In the genomic region with DNA sequence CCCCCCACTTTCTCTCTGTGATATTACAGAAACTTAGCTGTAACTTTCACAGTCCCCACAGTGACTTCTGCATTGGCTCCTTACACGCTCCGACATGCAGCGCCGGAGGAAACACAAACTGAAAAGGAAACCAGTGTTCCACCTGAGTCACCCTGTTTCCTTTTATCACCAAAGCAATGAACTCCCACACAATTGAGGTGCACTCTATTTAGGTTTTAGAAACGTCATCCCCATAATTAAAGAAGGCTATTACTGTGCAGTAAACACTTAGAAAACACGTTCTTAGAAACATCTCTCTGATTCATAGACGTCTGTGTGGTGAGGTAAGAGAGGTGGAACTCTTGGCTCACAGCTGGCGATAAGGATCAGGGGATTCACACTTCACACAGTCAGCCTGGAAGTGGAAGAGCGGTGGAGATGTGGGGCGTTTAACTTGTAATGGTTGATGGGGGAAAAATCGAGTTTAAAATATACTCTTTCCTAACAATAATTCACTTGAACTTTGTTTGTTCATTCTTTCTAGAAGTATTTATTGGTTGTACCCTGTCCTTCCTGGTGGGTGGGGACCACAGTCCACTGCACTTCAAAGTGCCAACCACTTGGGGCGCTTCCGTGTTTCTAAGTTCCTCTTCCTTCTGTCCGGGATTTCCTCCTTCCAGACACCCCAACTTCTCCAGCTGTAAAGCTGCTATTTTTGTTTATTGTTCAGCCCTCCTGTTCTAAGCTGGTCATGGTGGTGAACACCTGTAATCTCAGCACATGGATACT, we compare ENCODE assay signal across 9 mouse cellular contexts. TPM values are rescaled to one million over a fixed set of nuclear protein-coding genes. Genes with fewer than 3 reads are reported as not detected.
DNase-seq lines count a peak whose midpoint lies in the region; ATAC-seq and TF ChIP-seq lines count a peak whose summit lies in the region.
"Had no signal": no experiment of that assay in that cellular context is flagged by ENCODE, and none has a peak within 500 bp of the region (broad histone marks: within the 10 kb centered on the region; RNA-seq: fewer than 3 reads in every experiment).

No protein-coding gene starts in this region.

- no peaks in the 10 kb centered on the region for H3K4me1 ChIP-seq in kidney, adult 2 months (ENCODE audit: control insufficient read depth, insufficient read depth, low read length)
- peaks cover 8% of the 10 kb centered on the region for H3K4me1 ChIP-seq in forebrain, embryonic 12.5 days
- H3K4me1 ChIP-seq in forebrain, embryonic 13.5 days: no peaks in the 10 kb centered on the region

- no peak overlapping the region for H3K9ac ChIP-seq in forebrain, embryonic 12.5 days
- no peak overlapping the region for H3K9ac ChIP-seq in forebrain, embryonic 13.5 days

- DNase-seq in embryo, embryonic 11 days: peak; percentile 44
- no peak for DNase-seq in embryo, embryonic 9.5 days (ENCODE audit: extremely low spot score)
- DNase-seq in thymus, postnatal 36 days: peak; percentile 17 to 20
- no peak for DNase-seq in thymus, adult 18-20 months
- peak; percentile 61 for DNase-seq in kidney, adult 2 months

- ATAC-seq in forebrain, embryonic 12.5 days (ENCODE audit: low FRiP score): no peak
- ATAC-seq in forebrain, embryonic 13.5 days: no peak

- no peak overlapping the region for H3K4me3 ChIP-seq in kidney, adult 2 months (ENCODE audit: insufficient read depth, low read depth, low read length)
- no peak overlapping the region for H3K4me3 ChIP-seq in myocyte
- no peak overlapping the region for H3K4me3 ChIP-seq in forebrain, embryonic 12.5 days (replicated peaks)
- H3K4me3 ChIP-seq in forebrain, embryonic 13.5 days: no peak overlapping the region

- no peaks in the 10 kb centered on the region for H3K36me3 ChIP-seq in kidney, adult 2 months (ENCODE audit: control insufficient read depth, insufficient read depth, low read length)
- H3K36me3 ChIP-seq in myocyte (ENCODE audit: control insufficient read depth, insufficient read depth): no peaks in the 10 kb centered on the region
- no peaks in the 10 kb centered on the region for H3K36me3 ChIP-seq in forebrain, embryonic 12.5 days (replicated peaks)
- H3K36me3 ChIP-seq in forebrain, embryonic 13.5 days (ENCODE audit: poor library complexity, severe bottlenecking): no peaks in the 10 kb centered on the region

- no peak overlapping the region for H3ac ChIP-seq in myocyte (ENCODE audit: control insufficient read depth, insufficient read length)

- H3K9me3 ChIP-seq in forebrain, embryonic 12.5 days: no peaks in the 10 kb centered on the region
- no peaks in the 10 kb centered on the region for H3K9me3 ChIP-seq in forebrain, embryonic 13.5 days (replicated peaks)

- TF ChIP-seq POLR2A in kidney, adult 2 months (IDR thresholded peaks at IDR 0.05; ENCODE audit: low read depth, low read length): no peak
- no peak for TF ChIP-seq POLR2A in myocyte (IDR thresholded peaks at IDR 0.05; ENCODE audit: insufficient read length, low read depth)

- H3K4me2 ChIP-seq in myocyte (ENCODE audit: low read depth): peak overlapping the region; percentile 3
- no peak overlapping the region for H3K4me2 ChIP-seq in forebrain, embryonic 12.5 days
- no peak overlapping the region for H3K4me2 ChIP-seq in forebrain, embryonic 13.5 days

- H3K27ac ChIP-seq in kidney, adult 2 months (ENCODE audit: insufficient read depth, low read depth, low read length): no peak overlapping the region
- H3K27ac ChIP-seq in forebrain, embryonic 12.5 days: no peak overlapping the region
- no peak overlapping the region for H3K27ac ChIP-seq in forebrain, embryonic 13.5 days

- H3K27me3 ChIP-seq in kidney, adult 2 months (replicated peaks; ENCODE audit: control insufficient read depth, insufficient read depth, low read length): no peaks in the 10 kb centered on the region
- peaks cover 16% of the 10 kb centered on the region for H3K27me3 ChIP-seq in myocyte (ENCODE audit: control insufficient read depth, insufficient read depth, insufficient read length)
- H3K27me3 ChIP-seq in forebrain, embryonic 12.5 days: peaks cover 22% of the 10 kb centered on the region
- peaks cover 31% of the 10 kb centered on the region for H3K27me3 ChIP-seq in forebrain, embryonic 13.5 days

- TF ChIP-seq CTCF in kidney, adult 2 months (conservative IDR thresholded peaks at IDR 0.05; ENCODE audit: insufficient read depth, insufficient read length, low read depth, low read length): peak; percentile 56

- H3K79me2 ChIP-seq in myocyte (ENCODE audit: control insufficient read depth, insufficient read depth): no peaks in the 10 kb centered on the region

- WGBS in kidney, adult 2 months: 6% methylated on average over 14 of the region's 14 CpGs
- WGBS in forebrain, embryonic 12.5 days: 56% methylated on average over 14 of the region's 14 CpGs
- WGBS in forebrain, embryonic 13.5 days: 56% methylated on average over 14 of the region's 14 CpGs

TF ChIP-seq in myocyte, 11 proteins besides CTCF, POLR2A, EP300 and RAD21:
- no peak for TF ChIP-seq CEBPB (IDR thresholded peaks at IDR 0.05; ENCODE audit: insufficient read depth, poor library complexity, severe bottlenecking)
- no peak for TF ChIP-seq TCF3 (IDR thresholded peaks at IDR 0.05; ENCODE audit: insufficient read length, low read depth)
- TF ChIP-seq SRF (IDR thresholded peaks at IDR 0.05; ENCODE audit: control insufficient read depth, insufficient read length, low read depth): no peak
- no peak for TF ChIP-seq MAX (IDR thresholded peaks at IDR 0.05; ENCODE audit: low read depth)
- TF ChIP-seq USF1 (IDR thresholded peaks at IDR 0.05; ENCODE audit: low read depth): no peak
- TF ChIP-seq E2F4 (IDR thresholded peaks at IDR 0.05; ENCODE audit: insufficient read depth): no peak
- no peak for TF ChIP-seq TCF12 (IDR thresholded peaks at IDR 0.05; ENCODE audit: insufficient read depth, poor library complexity, severe bottlenecking)
- no peak for TF ChIP-seq MYOG (IDR thresholded peaks at IDR 0.05; ENCODE audit: control insufficient read depth in 1 of 3, insufficient read depth in 1 of 3, insufficient read length in 2 of 3, low read depth in 2 of 3)
- no peak for TF ChIP-seq POLR2AphosphoS2 (IDR thresholded peaks at IDR 0.05; ENCODE audit: insufficient read length, low read depth)
- TF ChIP-seq MYOD1 (IDR thresholded peaks at IDR 0.05; ENCODE audit: control insufficient read depth in 1 of 3, insufficient read length in 2 of 3, low read depth in 2 of 3): no peak
- TF ChIP-seq REST (IDR thresholded peaks at IDR 0.05; ENCODE audit: insufficient read depth, insufficient read length): no peak

RNA-seq across cellular contexts. Expression of a gene that starts 24.0 kb away (rescaled TPM):
- 1.2 and 1.5 TPM in 2 replicates for polyA plus RNA-seq in kidney, adult 2 months (2012; rRNA removed)
- 59.6 TPM for polyA plus RNA-seq in myocyte (2012; fragmentation: generic; extraction: Trizol)
- polyA plus RNA-seq in forebrain, embryonic 12.5 days (2016; fragmentation: Nextera tagmentation; extraction: Ambion mirVana): 0.96 and 1.7 TPM in 2 replicates
- polyA plus RNA-seq in forebrain, embryonic 13.5 days (2015; fragmentation: Nextera tagmentation; extraction: Ambion mirVana): 1.0 and 1.4 TPM in 2 replicates

RNA-seq across cellular contexts. Expression of a gene that starts 29.2 kb away (rescaled TPM):
- not detected in 2 replicates for polyA plus RNA-seq in kidney, adult 2 months (2012; rRNA removed)
- not detected for polyA plus RNA-seq in myocyte (2012; fragmentation: generic; extraction: Trizol)
- polyA plus RNA-seq in forebrain, embryonic 12.5 days (2016; fragmentation: Nextera tagmentation; extraction: Ambion mirVana): not detected in 2 replicates
- polyA plus RNA-seq in forebrain, embryonic 13.5 days (2015; fragmentation: Nextera tagmentation; extraction: Ambion mirVana): not detected in 2 replicates
- polyA plus RNA-seq: large intestine, adult 2 months had no signal

Comparison
In these comparisons a context has a peak if more than half of its experiments do, and no peak if none do; other contexts are left out.
1. DNase-seq: peak in embryo, embryonic 11 days (single experiment), thymus, postnatal 36 days (2 of 2) and kidney, adult 2 months (single experiment); none in embryo, embryonic 9.5 days (single experiment) and thymus, adult 18-20 months (0 of 2).
2. RNA of a gene that starts 24.0 kb away (polyA plus RNA-seq): 59.6 TPM in myocyte (single experiment); 0.96 to 1.7 TPM in forebrain, embryonic 12.5 days, 1.2 to 1.5 TPM in kidney, adult 2 months and 1.0 to 1.4 TPM in forebrain, embryonic 13.5 days; every median in the first group is over 10 times any median in the second.